Mouse (Mus musculus) ES-E14 (cell line): ENCODE data around the gene Btbd2. TPM values are rescaled to one million over a fixed set of nuclear protein-coding genes. Genes with fewer than 3 reads are reported as not detected.

Experiments
- DNase-seq: peaks from one replicate; pipeline ENCODE4 v3.0.0-alpha.2; 2013; ENCODE audit warnings: low read depth, low spot score
- H3K27ac ChIP-seq: 2 replicates; pipeline ENCODE4 v1.5.1; 2012; ENCODE audit warnings: low read depth, mild to moderate bottlenecking, low read length, moderate library complexity, mixed read lengths; ENCODE audit not compliant: poor library complexity, insufficient read depth, severe bottlenecking
- H3K36me3 ChIP-seq: 2 replicates; pipeline ENCODE4 v1.6.1; 2012; ENCODE audit warnings: mild to moderate bottlenecking, low read length, moderate library complexity, mixed read lengths; ENCODE audit not compliant: control insufficient read depth, poor library complexity, insufficient read depth, severe bottlenecking
- H3K4me1 ChIP-seq, 2 experiments: fragments of 150-350 bp in 1 of 2; sonication (generic) in 1 of 2; 2 replicates each; pipeline ENCODE4 v1.6.1; 2012; ENCODE audit warnings: low read length in 2 of 2, mild to moderate bottlenecking in 1 of 2, mixed read lengths in 1 of 2; ENCODE audit not compliant: control insufficient read depth in 2 of 2, insufficient read depth in 2 of 2, poor library complexity in 1 of 2
- H3K4me3 ChIP-seq, 2 experiments: fragments of 150-350 bp in 1 of 2; sonication (generic) in 1 of 2; 2 replicates each; pipeline ENCODE4 v1.5.1; 2012; ENCODE audit warnings: low read length in 2 of 2, low read depth in 1 of 2, mild to moderate bottlenecking in 1 of 2, mixed read lengths in 1 of 2; ENCODE audit not compliant: insufficient read depth in 1 of 2, poor library complexity in 1 of 2, severe bottlenecking in 1 of 2
- H3K9ac ChIP-seq: 2 replicates; pipeline ENCODE4 v1.6.1; 2012; ENCODE audit warnings: low read depth, mild to moderate bottlenecking, low read length, mixed read lengths; ENCODE audit not compliant: poor library complexity, insufficient read depth, severe bottlenecking
- H3K9me3 ChIP-seq: fragments of 150-350 bp; sonication (generic); 2 replicates; pipeline ENCODE4 v1.6.1; 2012; ENCODE audit warnings: low read depth, mild to moderate bottlenecking, low read length; ENCODE audit not compliant: control insufficient read depth, insufficient read depth
- CHD2 ChIP-seq: IDR thresholded peaks from 2 replicates; pipeline ENCODE4 v1.6.1; 2014; ENCODE audit warnings: mild to moderate bottlenecking, low read depth, low read length, inconsistent platforms
- HCFC1 ChIP-seq: IDR thresholded peaks from 2 replicates; pipeline ENCODE4 v1.6.1; 2012; ENCODE audit warnings: low read length, inconsistent platforms, borderline replicate concordance; ENCODE audit not compliant: insufficient read depth
- MAFK ChIP-seq: IDR thresholded peaks from 2 replicates; pipeline ENCODE4 v1.6.1; 2014; ENCODE audit warnings: mild to moderate bottlenecking, low read depth, low read length, inconsistent platforms; ENCODE audit not compliant: insufficient read depth
- ZC3H11A ChIP-seq: IDR thresholded peaks from 2 replicates; pipeline ENCODE4 v1.6.1; 2012; ENCODE audit warnings: low read depth, mild to moderate bottlenecking, inconsistent platforms, low read length, borderline replicate concordance
- ZNF384 ChIP-seq: IDR thresholded peaks from 2 replicates; pipeline ENCODE4 v1.6.1; 2012; ENCODE audit warnings: low read depth, low read length, inconsistent platforms
- in situ Hi-C, 2 experiments: fragments of 600-800 bp; cut with MboI; formaldehyde crosslinking; loops; one replicate each; pipeline ENCODE4 v1.15.1; 2025; ENCODE audit warnings: low sequenced_read_pairs in 2 of 2, inconsistent platforms in 1 of 2; ENCODE audit not compliant: unreplicated experiment in 2 of 2
- total RNA-seq: library from RNA; depleted of rRNA; stranded (reverse); fragments of 300-350 nt; gene quantifications from 2 replicates; pipeline ENCODE4 v1.2.3, GENCODE M21; 2012

Btbd2 gene
- total RNA-seq, 1 experiment: 45.7 TPM

GRCm38 (mm10) chr10:80676198-80676928 lies 19.5 kb upstream of the Btbd2 start:
- in situ Hi-C loops: no loop called here
- peak; percentile 38; the same call in 1 of the 2 replicates for TF ChIP-seq HCFC1
- TF ChIP-seq ZC3H11A: no peak
- Histone ChIP-seq H3K36me3 (peaks cover 8% of the 10 kb centered on the region), H3K9ac (peak overlapping the region; percentile 84), H3K4me1 (peaks cover 9 to 31% of the 10 kb centered on the region in 2 experiments), H3K27ac (peak overlapping the region; percentile 63), H3K4me3 (peak overlapping the region; percentile 86 to 87), H3K9me3 (no peaks in the 10 kb centered on the region)
- peak; percentile 99 for DNase-seq

GRCm38 (mm10) chr10:80675405-80676197 lies 18.7 kb upstream of the Btbd2 start:
- DNase-seq: no peak
- Histone ChIP-seq H3K27ac (no peak overlapping the region), H3K4me1 (peaks cover 9 to 31% of the 10 kb centered on the region in 2 experiments), H3K9ac (peak overlapping the region; percentile 81), H3K9me3 (no peaks in the 10 kb centered on the region), H3K36me3 (peaks cover 13% of the 10 kb centered on the region), H3K4me3 (peak overlapping the region; percentile 86 to 92)
- in situ Hi-C loops: no loop called here
- TF ChIP-seq ZNF384 (no peak), MAFK (no peak), HCFC1 (no peak), ZC3H11A (no peak), CHD2 (no peak)

GRCm38 (mm10) chr10:80674851-80675404 lies 18.1 kb upstream of the Btbd2 start:
- DNase-seq: no peak

GRCm38 (mm10) chr10:80674161-80674711 lies 17.4 kb upstream of the Btbd2 start:
- no peak for DNase-seq
- H3K9ac ChIP-seq: no peak overlapping the region
- H3K4me3 ChIP-seq: no peak overlapping the region; a peak in 1 of 4 replicates
- peaks cover 25% of the 10 kb centered on the region for H3K36me3 ChIP-seq
- H3K27ac ChIP-seq: no peak overlapping the region
- in situ Hi-C loops: no loop called here
- no peaks in the 10 kb centered on the region for H3K9me3 ChIP-seq
- H3K4me1 ChIP-seq: peaks cover 9 to 26% of the 10 kb centered on the region in 2 experiments
- TF ChIP-seq ZNF384 (no peak), HCFC1 (no peak), MAFK (no peak), CHD2 (no peak), ZC3H11A (no peak)

More at GRCm38 (mm10) chr10:80674851-80675404, 18.1 kb upstream of the Btbd2 start:
- Histone ChIP-seq H3K27ac (no peak overlapping the region), H3K9me3 (no peaks in the 10 kb centered on the region), H3K4me3 (peak overlapping the region; percentile 86 to 92), H3K4me1 (peaks cover 9 to 31% of the 10 kb centered on the region in 2 experiments), H3K36me3 (peaks cover 18% of the 10 kb centered on the region), H3K9ac (peak overlapping the region; percentile 81)
- TF ChIP-seq HCFC1: no peak
- TF ChIP-seq ZC3H11A: no peak
- TF ChIP-seq MAFK: no peak
- TF ChIP-seq CHD2: no peak
- TF ChIP-seq ZNF384: no peak
- in situ Hi-C loops: no loop called here
